ENCODE assay signal across 27 mouse cellular contexts in the genomic region with DNA sequence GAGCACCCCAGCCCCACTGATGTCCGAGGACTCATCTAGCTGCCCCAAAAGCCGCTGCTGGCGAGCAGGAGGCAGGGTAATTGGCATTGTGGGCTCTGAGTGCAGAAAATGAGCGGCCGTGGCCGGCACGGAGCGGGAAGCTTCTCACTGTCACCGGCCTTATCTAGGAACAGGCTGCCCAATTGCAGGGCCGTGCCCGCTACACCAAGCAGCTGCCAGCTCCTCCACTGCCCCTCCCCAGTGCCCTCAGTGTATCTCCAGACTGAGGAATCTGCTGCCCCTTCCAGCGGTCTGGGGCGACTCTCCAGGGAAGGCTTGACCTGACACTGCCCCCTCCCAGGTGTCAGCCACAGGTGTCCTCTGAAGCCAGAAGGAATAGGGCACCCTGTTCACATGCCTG. TPM values are rescaled to one million over a fixed set of nuclear protein-coding genes. Genes with fewer than 3 reads are reported as not detected.
DNase-seq lines count a peak whose midpoint lies in the region; ATAC-seq lines count a peak whose summit lies in the region.
"Had no signal": no experiment of that assay in that cellular context is flagged by ENCODE, and none has a peak within 500 bp of the region (broad histone marks: within the 10 kb centered on the region; RNA-seq: fewer than 3 reads in every experiment).

No protein-coding gene starts in this region.

- H3K4me1 ChIP-seq in forebrain, embryonic 15.5 days, result peaks cover 87% of the 10 kb centered on the region
- H3K4me1 ChIP-seq in forebrain, embryonic 11.5 days (replicated peaks; ENCODE audit: control insufficient read depth, insufficient read depth, low read length), result peaks cover 26% of the 10 kb centered on the region
- H3K4me1 ChIP-seq in heart, embryonic 11.5 days (ENCODE audit: control insufficient read depth, insufficient read depth, low read length), result peaks cover 19% of the 10 kb centered on the region

- no peak overlapping the region for H3K4me2 ChIP-seq in forebrain, embryonic 15.5 days (replicated peaks)
- no peak overlapping the region for H3K4me2 ChIP-seq in forebrain, embryonic 11.5 days (ENCODE audit: low read depth, low read length, severe bottlenecking)
- no peak overlapping the region for H3K4me2 ChIP-seq in heart, embryonic 11.5 days
- H3K4me2 ChIP-seq: hindbrain, embryonic 15.5 days; lung, embryonic 14.5 days; midbrain, embryonic 11.5 days; stomach, embryonic 15.5 days had no signal

- WGBS in forebrain, embryonic 15.5 days, result 76% methylated on average over 13 of the region's 13 CpGs
- 79% methylated on average over 13 of the region's 13 CpGs for WGBS in forebrain, embryonic 11.5 days
- WGBS in heart, embryonic 11.5 days (ENCODE audit: insufficient replicate concordance), result 75% methylated on average over 13 of the region's 13 CpGs

- intact Hi-C loops in heart, postnatal 10 days (cut with DNase I), result no loop called here

- no peak overlapping the region for H3K4me3 ChIP-seq in forebrain, embryonic 15.5 days
- no peak overlapping the region for H3K4me3 ChIP-seq in forebrain, embryonic 11.5 days (ENCODE audit: low read depth, low read length)
- no peak overlapping the region for H3K4me3 ChIP-seq in heart, embryonic 11.5 days (ENCODE audit: low read depth, low read length)
- H3K4me3 ChIP-seq: hindbrain, embryonic 10.5 days; hindbrain, embryonic 15.5 days; stomach, embryonic 15.5 days had no signal

- H3K9me3 ChIP-seq in forebrain, embryonic 15.5 days, result no peaks in the 10 kb centered on the region
- no peaks in the 10 kb centered on the region for H3K9me3 ChIP-seq in forebrain, embryonic 11.5 days (ENCODE audit: control insufficient read depth, low read length)
- H3K9me3 ChIP-seq in heart, embryonic 11.5 days (replicated peaks; ENCODE audit: control insufficient read depth, low read length), result no peaks in the 10 kb centered on the region
- H3K9me3 ChIP-seq: G1E; hindbrain, embryonic 10.5 days; hindbrain, embryonic 15.5 days; stomach, embryonic 15.5 days had no signal

- DNase-seq in forebrain, embryonic 11.5 days (ENCODE audit: low spot score), result no peak
- peak; percentile 49 to 61 for DNase-seq in heart, postnatal 10 days
- DNase-seq in ovary, adult 18-20 months (ENCODE audit: low spot score), result peak; percentile 42
- no peak for DNase-seq in ovary, postnatal 14 days (ENCODE audit: low spot score)
- no peak for DNase-seq in cerebellum, adult 11-12 months
- DNase-seq: adrenal gland, postnatal 10 days; cerebellum, adult 9-10 months; cerebellum, postnatal 36 days; forebrain, postnatal 0 days; kidney, adult 11 months; kidney, postnatal 14 days; layer of hippocampus, adult 9-11 months; liver; lung, embryonic 14.5 days; lung, postnatal 14 days; right cerebral cortex, postnatal 25 days; thymus, adult 18-20 months; thymus, postnatal 25 days had no signal

- peak overlapping the region; percentile 16; the same call in 1 of the 2 replicates for H3K27ac ChIP-seq in forebrain, embryonic 15.5 days (replicated peaks)
- no peak overlapping the region for H3K27ac ChIP-seq in forebrain, embryonic 11.5 days (ENCODE audit: low read depth, low read length)
- no peak overlapping the region for H3K27ac ChIP-seq in heart, embryonic 11.5 days (ENCODE audit: low read depth, low read length)
- H3K27ac ChIP-seq: hindbrain, embryonic 15.5 days; liver, embryonic 14.5 days; stomach, embryonic 15.5 days had no signal

- H3K9ac ChIP-seq in forebrain, embryonic 15.5 days (replicated peaks), result no peak overlapping the region
- H3K9ac ChIP-seq in forebrain, embryonic 11.5 days (ENCODE audit: low read length), result no peak overlapping the region
- H3K9ac ChIP-seq in heart, embryonic 11.5 days (ENCODE audit: low read depth, low read length), result no peak overlapping the region
- H3K9ac ChIP-seq: forebrain, postnatal 0 days; hindbrain, embryonic 15.5 days; liver, embryonic 14.5 days; lung, embryonic 14.5 days; stomach, embryonic 15.5 days had no signal

- H3K36me3 ChIP-seq in forebrain, embryonic 15.5 days, result no peaks in the 10 kb centered on the region
- H3K36me3 ChIP-seq in forebrain, embryonic 11.5 days (ENCODE audit: control insufficient read depth, insufficient read depth, low read length), result no peaks in the 10 kb centered on the region
- no peaks in the 10 kb centered on the region for H3K36me3 ChIP-seq in heart, embryonic 11.5 days (ENCODE audit: control insufficient read depth, insufficient read depth, low read length)
- H3K36me3 ChIP-seq: G1E; hindbrain, embryonic 10.5 days; hindbrain, embryonic 15.5 days; stomach, embryonic 15.5 days had no signal

- H3K27me3 ChIP-seq in forebrain, embryonic 15.5 days, result no peaks in the 10 kb centered on the region
- H3K27me3 ChIP-seq in forebrain, embryonic 11.5 days (ENCODE audit: control insufficient read depth, insufficient read depth, low read length), result peaks cover 7% of the 10 kb centered on the region
- peaks cover 49% of the 10 kb centered on the region for H3K27me3 ChIP-seq in heart, embryonic 11.5 days (ENCODE audit: control insufficient read depth, insufficient read depth, low read length)

- ATAC-seq in forebrain, embryonic 15.5 days (replicated peaks), result no peak
- ATAC-seq in forebrain, embryonic 11.5 days (replicated peaks; ENCODE audit: low FRiP score), result no peak
- no peak for ATAC-seq in heart, embryonic 11.5 days (replicated peaks; ENCODE audit: insufficient number of reproducible peaks, low FRiP score, low TSS enrichment)
- ATAC-seq: forebrain, postnatal 0 days; inflammation-experienced regulatory T-cells, adult 6 months had no signal

RNA-seq across cellular contexts. Expression of a gene that starts 40.8 kb away (rescaled TPM):
- polyA plus RNA-seq in forebrain, embryonic 15.5 days (2015; fragmentation: Nextera tagmentation; extraction: Ambion mirVana), result 14.9 and 18.9 TPM in 2 replicates
- 7.7 and 9.0 TPM in 2 replicates for polyA plus RNA-seq in forebrain, embryonic 11.5 days (2014; fragmentation: Nextera tagmentation; extraction: Ambion mirVana)
- total RNA-seq in heart, postnatal 10 days (2021), result 1 to 10 TPM; 1.2 to 1.3 TPM
- 0.79 and 0.97 TPM in 2 replicates for polyA plus RNA-seq in heart, embryonic 11.5 days (2014; fragmentation: Nextera tagmentation; extraction: Ambion mirVana)
- polyA plus RNA-seq: G1E had no signal

RNA-seq across cellular contexts. Expression of a gene that starts 59.7 kb away (rescaled TPM):
- 232 and 233 TPM in 2 replicates for polyA plus RNA-seq in forebrain, embryonic 15.5 days (2015; fragmentation: Nextera tagmentation; extraction: Ambion mirVana)
- 238 and 256 TPM in 2 replicates for polyA plus RNA-seq in forebrain, embryonic 11.5 days (2014; fragmentation: Nextera tagmentation; extraction: Ambion mirVana)
- total RNA-seq in heart, postnatal 10 days (2021), result 100 to 1,000 TPM; 102 to 104 TPM
- polyA plus RNA-seq in heart, embryonic 11.5 days (2014; fragmentation: Nextera tagmentation; extraction: Ambion mirVana), result 172 and 186 TPM in 2 replicates

Comparison
In these comparisons a context has a peak if more than half of its experiments do, and no peak if none do; other contexts are left out.
1. DNase-seq: peak in heart, postnatal 10 days (2 of 2) and ovary, adult 18-20 months (single experiment); none in forebrain, embryonic 11.5 days (single experiment), ovary, postnatal 14 days (single experiment) and cerebellum, adult 11-12 months (single experiment).